Mouse (Mus musculus): ENCODE results near the gene Rab5a.
A peak's percentile ranks its signal among the peaks of the same experiment; 100 is the strongest.
"Not testable (repeated sequence)": the region's sequence is repeated elsewhere in the genome, so short reads cannot be mapped to it uniquely, and the experiment has no call there.

The Rab5a gene

GRCm38 (mm10) chr17:53478858-53479603 lies at the start of gene Rab5a:
Gene Rab5a (plus strand): TSS chr17:53479234.
- DNase-seq (ENCODE audit: low spot score): peak; percentile 100

DNA sequence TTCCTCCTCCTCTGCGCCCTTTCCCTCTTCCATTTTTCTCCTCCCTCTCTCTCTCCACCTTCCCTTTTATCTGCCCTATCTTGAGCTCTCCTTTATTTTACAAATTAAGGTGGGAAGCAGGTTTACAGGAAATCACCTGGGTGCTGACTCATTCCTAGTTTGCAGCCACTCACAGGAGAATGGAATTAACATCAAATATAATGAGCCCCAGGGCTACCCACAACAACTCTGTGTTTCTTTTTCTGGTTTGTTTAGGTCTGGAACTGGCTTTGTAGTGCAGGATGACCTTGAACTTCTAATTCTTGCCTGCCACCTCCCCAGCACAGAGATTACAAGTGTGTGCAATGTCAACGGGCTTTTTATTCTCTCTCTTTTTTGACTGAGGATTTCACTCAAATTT lies 22.9 kb upstream of the Rab5a start:
- DNase-seq (ENCODE audit: low spot score): no peak

DNA sequence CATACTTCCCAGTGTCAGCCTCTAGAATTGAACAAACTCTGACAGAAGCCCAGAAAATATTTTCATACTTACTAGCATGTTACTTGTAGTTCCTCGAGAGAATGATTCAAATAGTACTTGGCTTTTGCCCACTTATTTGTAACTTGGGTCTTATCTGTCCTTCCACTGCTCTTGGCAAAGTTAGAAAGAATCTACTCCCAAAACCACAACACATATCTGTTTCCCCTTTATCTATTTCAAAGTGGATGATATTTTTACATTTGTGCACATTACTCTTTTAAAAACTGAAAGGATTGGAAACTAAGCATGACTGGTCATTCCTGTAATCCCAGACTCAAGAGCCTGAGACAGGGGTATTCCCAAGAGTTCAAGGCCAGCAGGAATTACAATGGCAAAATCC lies 22.3 kb upstream of the Rab5a start:
- DNase-seq (ENCODE audit: low spot score): no peak

GRCm38 (mm10) chr17:53462603-53463495 lies 16.2 kb upstream of the Rab5a start, which contains the start of gene Efhb:
Gene Efhb (minus strand): TSS chr17:53463321.
- DNase-seq (ENCODE audit: low spot score): peak; percentile 92

DNA sequence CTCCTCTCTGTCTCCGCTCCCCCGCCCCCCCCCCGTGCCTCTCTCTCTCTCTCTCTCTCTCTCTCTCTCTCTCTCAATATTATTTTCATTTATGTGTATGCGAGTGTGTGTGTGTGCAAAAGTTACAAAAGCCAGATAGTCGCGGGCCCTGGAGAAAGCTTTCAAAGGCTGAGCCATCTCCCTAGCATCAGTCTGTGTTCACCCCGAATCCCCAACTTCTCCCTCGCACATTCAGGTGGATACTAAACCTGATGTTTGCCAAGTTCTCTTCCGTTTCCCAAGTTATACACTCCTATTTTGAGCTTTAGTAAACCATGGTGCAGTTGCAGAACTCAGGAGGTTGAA lies 15.6 kb upstream of the Rab5a start:
- DNase-seq (ENCODE audit: low spot score): no peak

DNA sequence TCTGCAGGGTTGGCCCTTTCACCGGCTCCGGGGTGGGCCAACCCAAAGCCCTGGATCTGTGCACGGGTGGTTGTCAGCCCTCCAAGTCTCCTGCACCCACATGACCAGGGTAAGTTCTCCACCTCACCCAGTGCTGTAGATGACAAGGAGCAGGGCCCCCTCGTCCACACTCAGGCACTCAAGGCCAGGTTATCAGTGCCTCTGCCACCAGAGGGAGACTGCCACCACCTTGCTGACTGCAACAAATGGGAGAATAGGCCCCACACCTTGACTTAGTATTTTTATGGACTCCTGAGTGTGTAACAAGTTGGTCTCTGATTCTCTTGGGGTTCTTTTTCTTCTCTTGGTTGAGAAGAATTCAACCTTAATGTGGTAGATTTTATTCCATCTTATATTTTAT lies 13.5 kb upstream of the Rab5a start:
- peak; percentile 4 for DNase-seq (ENCODE audit: low spot score)

- no peak for DNase-seq (ENCODE audit: low spot score)
These were observed 10.3 kb upstream of the Rab5a start for GRCm38 (mm10) chr17:53468697-53469096.

- peak; percentile 11 for DNase-seq (ENCODE audit: low spot score)
These were observed 772 bp upstream of the Rab5a start for GRCm38 (mm10) chr17:53478066-53478857.

- DNase-seq (ENCODE audit: low spot score): peak; percentile 43
These were observed 589 bp downstream of the Rab5a start for GRCm38 (mm10) chr17:53479604-53480041.

- no peak for DNase-seq (ENCODE audit: low spot score)
These were observed 1.4 kb downstream of the Rab5a start for GRCm38 (mm10) chr17:53480433-53480832.

- peak; percentile 23 for DNase-seq (ENCODE audit: low spot score)
These were observed 9.4 kb downstream of the Rab5a start for GRCm38 (mm10) chr17:53488291-53489006.

- no peak for DNase-seq (ENCODE audit: low spot score)
These were observed 10.0 kb downstream of the Rab5a start for GRCm38 (mm10) chr17:53489007-53489378.

- no peak for DNase-seq (ENCODE audit: low spot score)
These were observed 23.9 kb downstream of the Rab5a start for GRCm38 (mm10) chr17:53502966-53503365.

DNA sequence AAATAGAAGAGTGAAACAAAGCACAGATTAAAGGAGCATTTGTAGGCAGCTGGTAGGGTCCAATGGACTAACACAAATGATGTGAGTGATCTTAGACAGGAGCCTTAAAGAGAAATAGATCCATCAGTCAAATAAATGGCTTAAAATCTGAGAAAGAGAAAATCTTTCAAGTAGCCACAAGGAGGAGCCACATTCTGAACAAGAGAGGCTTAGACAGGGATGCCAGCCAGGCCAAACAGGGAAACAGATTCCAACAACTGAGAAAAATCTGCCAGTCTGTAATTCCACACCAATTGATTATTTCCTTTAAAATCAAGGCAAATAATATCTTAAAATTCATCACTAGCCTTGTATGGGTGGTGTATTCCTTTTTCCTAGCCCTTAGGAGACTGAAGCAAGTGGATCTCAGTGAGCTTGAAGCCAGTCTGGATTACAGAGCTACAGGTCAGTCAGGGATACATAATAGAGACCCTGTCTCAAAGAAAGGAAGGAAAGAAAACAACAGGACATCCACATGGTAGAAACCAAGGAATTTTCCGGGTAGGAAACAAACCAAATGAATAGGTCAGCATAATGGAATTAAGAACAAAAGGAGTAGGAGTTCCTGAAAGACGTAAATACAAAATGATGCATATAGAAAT lies 33.4 kb downstream of the Rab5a start:
- peak; percentile 34 for DNase-seq (ENCODE audit: low spot score)

DNA sequence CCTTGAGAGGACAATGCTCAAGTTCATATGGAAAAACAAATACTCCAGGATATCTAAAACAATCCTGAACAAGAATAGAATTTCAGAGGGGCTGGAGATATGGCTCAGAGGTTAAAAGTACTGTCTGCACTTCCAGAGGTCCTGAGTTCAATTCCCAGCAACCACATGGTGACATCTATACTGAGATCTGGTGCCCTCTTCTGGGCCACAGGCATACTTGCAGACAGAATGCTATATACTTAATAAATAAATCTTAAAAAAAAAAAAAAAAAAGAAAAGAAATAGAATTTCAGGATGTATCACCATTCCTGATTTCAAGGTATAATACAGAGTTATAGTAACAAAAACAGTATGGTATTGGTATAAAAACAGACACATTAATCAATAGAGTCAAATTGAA lies 40.3 kb downstream of the Rab5a start:
- DNase-seq (ENCODE audit: low spot score): no peak

- DNase-seq (ENCODE audit: low spot score): no peak
These were observed 41.5 kb downstream of the Rab5a start for GRCm38 (mm10) chr17:53520509-53520908.

GRCm38 (mm10) chr17:53528034-53528433 lies 49.0 kb downstream of the Rab5a start:
- peak; percentile 12 for DNase-seq (ENCODE audit: low spot score)

GRCm38 (mm10) chr17:53531160-53531559 lies 52.1 kb downstream of the Rab5a start:
- DNase-seq (ENCODE audit: low spot score): no peak

DNA sequence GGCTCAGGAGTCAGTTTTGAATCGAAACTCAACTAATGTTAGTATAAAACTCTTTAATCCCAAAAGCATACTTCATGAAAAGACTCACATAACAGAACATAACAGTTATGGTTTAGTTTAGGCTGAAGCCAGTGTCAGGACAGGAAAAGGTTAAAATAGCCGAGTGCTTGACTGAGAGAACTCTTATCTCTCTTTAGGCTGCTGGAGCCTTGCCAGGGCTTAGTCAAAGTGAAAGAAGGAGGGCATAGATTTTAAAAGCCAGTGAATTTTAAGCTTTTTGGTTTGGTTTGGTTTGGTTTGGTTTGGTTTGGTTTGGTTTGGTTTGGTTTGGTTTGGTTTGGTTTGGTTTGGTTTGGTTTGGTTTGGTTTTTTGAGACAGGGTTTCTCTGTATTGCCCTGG lies 53.4 kb downstream of the Rab5a start:
- no peak for DNase-seq (ENCODE audit: low spot score)

DNA sequence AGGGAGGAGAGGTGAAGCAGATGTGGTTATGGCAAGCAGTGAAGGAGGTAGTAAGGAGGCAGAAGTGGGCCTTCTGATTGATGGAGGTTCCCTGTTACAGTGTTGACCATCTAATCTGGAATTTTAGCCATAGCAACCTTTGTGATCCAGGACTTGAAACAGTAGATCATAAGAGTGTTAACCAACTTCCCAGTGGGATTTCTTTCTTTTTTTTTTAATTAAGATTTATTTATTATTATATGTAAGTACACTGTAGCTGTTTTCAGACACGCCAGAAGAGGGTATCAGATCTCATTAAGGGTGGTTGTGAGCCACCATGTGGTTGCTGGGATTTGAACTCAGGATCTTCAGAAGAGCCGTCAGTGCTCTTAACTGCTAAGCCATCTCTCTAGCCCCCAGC lies 60.3 kb downstream of the Rab5a start, which contains the start of gene Pp2d1:
TSS of gene Pp2d1 (minus strand) at position 101 of the 400 bp plus-strand sequence.
- DNase-seq (ENCODE audit: low spot score): not testable (repeated sequence)

- no peak for DNase-seq (ENCODE audit: low spot score)
These were observed 63.5 kb downstream of the Rab5a start for GRCm38 (mm10) chr17:53542536-53542935.
